Mouse (Mus musculus) heart, postnatal 36 days (tissue): ENCODE results near the gene Frmd4a. TPM values are rescaled to one million over a fixed set of nuclear protein-coding genes. Genes with fewer than 3 reads are reported as not detected.

Experiments
- DNase-seq, 2 experiments: peaks; one replicate each; pipeline ENCODE4 v3.0.0; 2021 to 2022
- intact Hi-C: fragments of 180-260 bp; cut with DNase I; formaldehyde crosslinking; loops from one replicate; pipeline ENCODE4 v1.15.1; 2025
- total RNA-seq, 2 experiments: library from RNA; stranded (reverse); gene quantifications; 2 replicates each; pipeline ENCODE4 v1.2.3; 2021

Gene Frmd4a
- total RNA-seq, 2 experiments from 2014 or later, result 18.0 to 26.1 TPM

GRCm38 (mm10) chr2:4466084-4466483, 448.6 kb downstream of the Frmd4a start:
- DNase-seq, result no peak
- intact Hi-C loops, result no loop called here

GRCm38 (mm10) chr2:4467314-4467713, 449.8 kb downstream of the Frmd4a start:
- intact Hi-C loops, result no loop called here
- DNase-seq, result no peak

GRCm38 (mm10) chr2:4472760-4473480, 455.4 kb downstream of the Frmd4a start:
- DNase-seq, result peak; percentile 56 to 66
- intact Hi-C loops, result loop anchor here (2.0 kb wide), 1 partner anchor 20 kb away; no protein-coding TSS in a partner anchor

GRCm38 (mm10) chr2:4473866-4474538, 456.5 kb downstream of the Frmd4a start:
- DNase-seq, result no peak
- intact Hi-C loops, result loop anchor here (2.0 kb wide), 2 partner anchors 21 to 37 kb away; no protein-coding TSS in a partner anchor

- intact Hi-C loops, result loop anchor here (2.0 kb wide), 1 partner anchor 38 kb away; no protein-coding TSS in a partner anchor
- no peak for DNase-seq
Observed at GRCm38 (mm10) chr2:4474539-4474937, 457.0 kb downstream of the Frmd4a start.

- intact Hi-C loops, result loop anchor here (2.0 kb wide), 1 partner anchor 39 kb away; no protein-coding TSS in a partner anchor
- DNase-seq, result no peak
Observed at GRCm38 (mm10) chr2:4475991-4476390, 458.5 kb downstream of the Frmd4a start.

GRCm38 (mm10) chr2:4476608-4477007, 459.1 kb downstream of the Frmd4a start:
- no peak for DNase-seq
- intact Hi-C loops, result no loop called here

GRCm38 (mm10) chr2:4477311-4477710, 459.8 kb downstream of the Frmd4a start:
- no peak for DNase-seq
- intact Hi-C loops, result no loop called here

- intact Hi-C loops, result no loop called here
- DNase-seq, result no peak
Observed at GRCm38 (mm10) chr2:4480180-4480579, 462.7 kb downstream of the Frmd4a start.

GRCm38 (mm10) chr2:4481154-4481553, 463.6 kb downstream of the Frmd4a start:
- intact Hi-C loops, result no loop called here
- DNase-seq, result no peak

GRCm38 (mm10) chr2:4486185-4486584, 468.7 kb downstream of the Frmd4a start:
- intact Hi-C loops, result no loop called here
- no peak for DNase-seq

- no peak for DNase-seq
- intact Hi-C loops, result no loop called here
Observed at GRCm38 (mm10) chr2:4487280-4487679, 469.8 kb downstream of the Frmd4a start.

GRCm38 (mm10) chr2:4490845-4491244, 473.3 kb downstream of the Frmd4a start:
- intact Hi-C loops, result loop anchor here (1.0 to 10.0 kb wide), 4 partner anchors 54 to 946 kb away; no protein-coding TSS in a partner anchor
- DNase-seq, result no peak

GRCm38 (mm10) chr2:4492485-4493481, 475.3 kb downstream of the Frmd4a start:
- intact Hi-C loops, result loop anchor here (1.0 to 10.0 kb wide), 5 partner anchors 55 to 948 kb away; no protein-coding TSS in a partner anchor
- peak; percentile 83 to 84 for DNase-seq

- DNase-seq, result no peak
Observed at GRCm38 (mm10) chr2:4494478-4494877, 477.0 kb downstream of the Frmd4a start.

GRCm38 (mm10) chr2:4499257-4499656, 481.7 kb downstream of the Frmd4a start:
- peak; percentile 72 to 75 for DNase-seq
- intact Hi-C loops, result loop anchor here (1.0 to 10.0 kb wide), 5 partner anchors 102 to 954 kb away; partner anchors contain the start of gene Prpf18

More at GRCm38 (mm10) chr2:4494478-4494877, 477.0 kb downstream of the Frmd4a start:
- intact Hi-C loops, result loop anchor here (5.0 to 10.0 kb wide), 3 partner anchors 57 to 950 kb away; no protein-coding TSS in a partner anchor

GRCm38 (mm10) chr2:4499916-4500315, 482.4 kb downstream of the Frmd4a start:
- intact Hi-C loops, result loop anchor here (1.0 to 10.0 kb wide), 6 partner anchors 61 to 955 kb away; partner anchors contain the start of gene Prpf18
- no peak for DNase-seq

GRCm38 (mm10) chr2:4501257-4502027, 483.9 kb downstream of the Frmd4a start:
- DNase-seq, result peak; percentile 44 to 54
- intact Hi-C loops, result loop anchor here (1.0 to 2.0 kb wide), 2 partner anchors 40 to 59 kb away; no protein-coding TSS in a partner anchor

- DNase-seq, result peak; percentile 44 to 55
- intact Hi-C loops, result no loop called here
Observed at GRCm38 (mm10) chr2:4504413-4504812, 486.9 kb downstream of the Frmd4a start.
